Mouse (Mus musculus) olfactory bulb, adult 2 months (tissue): ENCODE data around the gene Map6. TPM values are rescaled to one million over a fixed set of nuclear protein-coding genes. Genes with fewer than 3 reads are reported as not detected.

Experiments
- H3K27ac ChIP-seq: fragments of 200-500 bp; 2 replicates; pipeline ENCODE4 v1.5.1; 2012; ENCODE audit warnings: low read depth, low read length; ENCODE audit not compliant: insufficient read depth
- H3K4me1 ChIP-seq: fragments of 200-500 bp; 2 replicates; pipeline ENCODE4 v1.6.1; 2012; ENCODE audit warnings: low read length; ENCODE audit not compliant: control insufficient read depth, insufficient read depth
- H3K4me3 ChIP-seq: fragments of 200-500 bp; 2 replicates; pipeline ENCODE4 v1.5.1; 2012; ENCODE audit warnings: mild to moderate bottlenecking, low read depth, low read length, moderate library complexity; ENCODE audit not compliant: insufficient read depth
- CTCF ChIP-seq: fragments of 200-500 bp; IDR thresholded peaks from 2 replicates; pipeline ENCODE4 v1.5.1; 2012; ENCODE audit warnings: low read depth, mild to moderate bottlenecking, low read length, moderate library complexity; ENCODE audit not compliant: insufficient read depth
- POLR2A ChIP-seq: fragments of 200-500 bp; IDR thresholded peaks from 2 replicates; pipeline ENCODE4 v1.6.1; 2012; ENCODE audit warnings: mild to moderate bottlenecking, low read depth, low read length, moderate library complexity; ENCODE audit not compliant: insufficient read depth
- WGBS: fragments of 180-500 bp; shearing (Covaris S2); methylation state at CpG from one replicate; pipeline ENCODE4 v1.1.7; 2018; 5-methylcytosine and 5-hydroxymethylcytosine counted together
- polyA plus RNA-seq: library from polyadenylated mRNA; stranded (reverse); fragments of >200 nt; gene quantifications from 2 replicates; pipeline ENCODE4 v1.2.4, GENCODE M21; 2012; ENCODE audit warnings: low replicate concordance; ENCODE audit not compliant: missing spikeins, insufficient read depth, insufficient read length

The Map6 gene
- polyA plus RNA-seq, 1 experiment, result not detected

DNA sequence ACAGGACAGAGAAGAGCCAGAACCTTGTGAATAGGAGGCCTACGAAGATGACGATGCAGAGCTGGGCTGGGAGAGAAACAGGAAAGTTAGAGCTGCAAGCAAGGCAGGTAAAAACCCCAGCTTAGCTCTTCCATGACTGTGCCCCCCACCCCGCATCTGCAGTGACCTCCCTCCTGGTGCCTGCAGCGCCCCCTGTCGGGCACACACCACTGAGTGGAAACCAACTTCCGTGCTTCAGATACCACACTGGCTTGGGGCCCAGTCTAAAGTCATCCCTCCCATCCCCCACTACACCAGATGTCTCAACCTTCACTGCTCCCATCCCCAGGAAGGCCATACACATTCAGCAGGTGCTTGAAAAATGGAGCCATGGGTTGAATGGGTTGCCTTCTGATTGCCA lies 34.7 kb upstream of the Map6 start:
- 68% methylated on average over 6 of the region's 6 CpGs for WGBS
- Histone ChIP-seq H3K4me3 (no peak overlapping the region), H3K27ac (no peak overlapping the region), H3K4me1 (no peaks in the 10 kb centered on the region)
- peak; percentile 35; the same call in 1 of the 2 replicates for TF ChIP-seq CTCF
- TF ChIP-seq POLR2A, result no peak

GRCm38 (mm10) chr7:99234916-99235315 lies 32.3 kb upstream of the Map6 start:
- Histone ChIP-seq H3K27ac (no peak overlapping the region), H3K4me1 (no peaks in the 10 kb centered on the region), H3K4me3 (no peak overlapping the region)
- WGBS, result 45% methylated on average over 2 of the region's 2 CpGs
- TF ChIP-seq POLR2A (no peak), CTCF (no peak)

DNA sequence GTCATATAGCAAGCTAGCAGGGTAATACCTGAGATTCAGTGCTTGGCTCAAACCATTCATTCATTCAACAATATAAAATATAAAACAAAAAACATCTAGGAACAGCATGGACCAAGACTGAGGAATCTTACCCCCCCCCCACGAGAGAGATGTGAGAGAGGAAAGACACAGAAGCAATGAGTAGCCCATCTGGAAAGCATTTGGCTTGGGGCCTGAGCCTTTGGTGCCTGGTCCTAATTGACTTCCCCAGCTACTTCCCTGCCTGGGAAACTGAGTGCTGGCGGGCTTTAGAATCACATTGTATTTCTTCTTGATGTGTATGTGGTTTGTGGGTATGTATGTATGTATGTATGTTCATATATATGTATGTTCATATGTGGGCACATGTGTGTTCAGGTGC lies 31.6 kb upstream of the Map6 start:
- H3K4me3 ChIP-seq, result no peak overlapping the region
- WGBS, result 81% methylated on average over 2 of the region's 2 CpGs
- TF ChIP-seq CTCF (no peak), POLR2A (no peak)

DNA sequence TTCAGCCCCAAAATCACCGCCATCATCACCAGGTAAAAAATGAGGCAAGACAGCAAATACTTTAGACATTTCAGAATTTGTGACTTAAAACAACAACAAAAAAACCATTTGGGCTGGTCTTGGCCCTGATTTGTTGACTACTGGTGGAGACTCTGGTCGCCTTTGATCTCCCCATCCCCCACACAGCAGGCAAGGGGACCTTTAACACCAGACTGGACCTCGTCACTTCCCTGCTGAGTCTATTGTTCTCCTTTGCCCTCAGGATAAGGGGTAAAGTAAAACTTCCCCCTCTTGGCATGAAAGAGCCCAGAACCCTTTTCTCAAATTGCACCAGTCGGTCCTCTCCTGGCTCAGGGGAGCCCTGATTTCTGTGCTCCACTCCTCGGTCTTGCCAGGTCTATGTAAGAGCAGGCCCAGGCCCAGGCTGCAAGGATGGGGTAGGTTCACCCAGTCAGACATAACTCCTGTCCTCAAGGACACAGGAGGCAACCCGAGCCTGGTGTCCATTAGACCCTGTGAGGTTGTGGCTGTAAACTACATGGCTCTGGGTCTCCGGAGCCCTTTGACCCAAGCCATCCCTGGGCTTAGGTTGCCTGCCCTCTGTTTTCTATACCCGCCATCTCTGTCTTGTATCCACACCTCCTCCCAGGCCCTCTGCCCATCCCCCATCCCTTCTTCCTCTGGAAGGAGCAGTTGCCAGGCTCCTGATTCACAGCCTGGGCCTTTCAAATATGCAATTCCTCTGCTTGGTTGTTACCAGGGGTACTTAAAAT lies 30.2 kb upstream of the Map6 start:
- no peak for TF ChIP-seq CTCF
- no peak for TF ChIP-seq POLR2A
- Histone ChIP-seq H3K4me1 (no peaks in the 10 kb centered on the region), H3K4me3 (no peak overlapping the region), H3K27ac (no peak overlapping the region)
- 73% methylated on average over 8 of the region's 8 CpGs for WGBS

More for the DNA sequence above, 31.6 kb upstream of the Map6 start:
- Histone ChIP-seq H3K4me1 (no peaks in the 10 kb centered on the region), H3K27ac (no peak overlapping the region)

DNA sequence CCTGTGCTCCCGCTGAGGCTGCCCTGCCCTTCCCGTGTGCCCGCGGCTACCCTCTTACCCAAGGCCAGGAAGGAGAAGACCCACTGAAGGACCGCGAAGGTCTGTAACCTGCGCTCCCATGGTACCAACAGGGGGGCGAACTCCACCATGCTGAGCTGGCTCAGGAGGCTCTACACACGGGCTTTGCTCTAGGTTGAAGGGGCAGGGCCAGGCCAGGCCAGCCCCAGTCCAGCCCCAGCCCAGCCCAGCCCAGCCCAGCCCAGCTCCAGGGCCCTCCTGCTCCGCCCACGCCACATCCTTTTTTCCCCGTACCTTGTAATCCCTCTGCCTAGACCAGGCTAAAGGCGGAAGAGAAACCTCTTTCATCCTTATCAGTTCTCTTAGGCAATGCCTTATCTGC lies 28.8 kb upstream of the Map6 start, which contains the start of gene Mogat2:
Gene Mogat2 (minus strand): TSS at position 203 of the 400 bp plus-strand sequence.
- TF ChIP-seq POLR2A, result no peak
- H3K4me1 ChIP-seq, result no peaks in the 10 kb centered on the region
- 39% methylated on average over 13 of the region's 13 CpGs for WGBS
- H3K4me3 ChIP-seq, result no peak within 1 kb of the TSS
- no peak within 1 kb of the TSS for H3K27ac ChIP-seq

DNA sequence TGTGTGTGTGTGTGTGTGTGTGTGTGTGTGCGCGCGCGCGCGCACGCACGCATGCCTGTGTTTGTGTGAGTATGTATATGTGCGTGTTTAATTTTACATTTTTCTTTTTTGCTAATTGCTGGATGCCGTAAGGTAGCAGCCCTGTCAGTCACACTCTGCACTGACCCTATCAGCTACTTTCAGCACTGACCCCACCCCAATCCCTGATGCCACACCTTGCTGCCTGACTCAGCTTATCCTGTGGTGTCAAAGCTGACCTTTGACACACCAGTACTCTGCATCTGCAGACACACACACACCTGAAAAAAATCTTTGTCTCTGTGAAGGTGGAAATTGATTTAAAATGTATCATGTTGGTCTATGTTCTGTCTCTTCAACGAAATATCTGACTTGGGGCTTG lies 25.1 kb upstream of the Map6 start:
- H3K4me1 ChIP-seq, result no peaks in the 10 kb centered on the region
- WGBS, result 97% methylated on average over 11 of the region's 11 CpGs
- TF ChIP-seq POLR2A (no peak), CTCF (no peak)
- H3K27ac ChIP-seq, result no peak overlapping the region
- no peak overlapping the region for H3K4me3 ChIP-seq

GRCm38 (mm10) chr7:99248157-99248742 lies 19.0 kb upstream of the Map6 start:
- no peak for TF ChIP-seq POLR2A
- TF ChIP-seq CTCF, result no peak
- H3K4me1 ChIP-seq, result peaks cover 4% of the 10 kb centered on the region; the same call in 1 of the 2 replicates
- 71% methylated on average over 5 of the region's 5 CpGs for WGBS
- no peak overlapping the region for H3K27ac ChIP-seq
- no peak overlapping the region for H3K4me3 ChIP-seq

DNA sequence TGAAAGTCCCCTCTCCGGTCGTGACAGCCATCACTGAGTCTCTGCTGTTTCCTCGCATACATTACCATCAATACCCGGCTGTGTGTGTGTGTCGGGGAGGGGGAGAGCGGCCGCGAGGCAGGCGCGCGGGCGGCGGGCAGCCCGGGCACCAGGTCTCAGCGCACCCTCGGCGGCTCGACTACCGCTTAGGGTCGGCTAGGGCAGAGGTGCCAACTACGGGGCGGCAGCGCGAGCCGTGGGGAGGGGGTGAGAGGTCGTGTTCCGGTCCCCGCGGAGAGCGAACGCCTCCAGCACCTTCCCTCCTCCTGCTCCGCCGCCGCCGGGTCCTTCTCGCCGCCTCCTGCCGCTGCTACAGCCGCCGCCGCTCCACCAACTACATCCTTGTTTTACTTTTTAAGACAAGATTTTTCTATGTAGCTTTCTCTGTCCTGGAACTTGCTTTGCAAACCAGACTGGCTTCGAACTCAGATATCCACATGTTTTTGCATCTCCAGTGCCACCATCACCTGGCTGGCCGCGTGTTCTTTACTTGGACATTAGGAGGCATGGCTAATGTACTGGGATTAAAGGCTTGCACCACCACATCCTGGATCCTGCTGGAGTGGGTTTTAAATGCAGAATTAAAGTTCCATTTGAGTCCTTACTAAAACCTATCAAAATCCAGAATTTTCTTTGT lies 18.2 kb upstream of the Map6 start:
- H3K27ac ChIP-seq, result no peak overlapping the region
- 2% methylated on average over 33 of the region's 44 CpGs for WGBS
- peaks cover 4% of the 10 kb centered on the region; the same call in 1 of the 2 replicates for H3K4me1 ChIP-seq
- no peak for TF ChIP-seq POLR2A
- H3K4me3 ChIP-seq, result peak overlapping the region; percentile 24

- TF ChIP-seq POLR2A, result no peak
- TF ChIP-seq CTCF, result peak; percentile 55
Observed at GRCm38 (mm10) chr7:99249582-99249911, 17.7 kb upstream of the Map6 start.

More at GRCm38 (mm10) chr7:99249582-99249911, 17.7 kb upstream of the Map6 start:
- Histone ChIP-seq H3K4me3 (no peak overlapping the region), H3K27ac (no peak overlapping the region), H3K4me1 (peaks cover 4% of the 10 kb centered on the region; the same call in 1 of the 2 replicates)
- 3% methylated on average over 10 of the region's 10 CpGs for WGBS
